Mouse (Mus musculus): ENCODE data around the gene Cd2bp2. TPM values are rescaled to one million over a fixed set of nuclear protein-coding genes. Genes with fewer than 3 reads are reported as not detected.

The Cd2bp2 gene
- total and polyA plus RNA-seq, 2 experiments from 2014 or later = 57.0 to 75.0 TPM

DNA sequence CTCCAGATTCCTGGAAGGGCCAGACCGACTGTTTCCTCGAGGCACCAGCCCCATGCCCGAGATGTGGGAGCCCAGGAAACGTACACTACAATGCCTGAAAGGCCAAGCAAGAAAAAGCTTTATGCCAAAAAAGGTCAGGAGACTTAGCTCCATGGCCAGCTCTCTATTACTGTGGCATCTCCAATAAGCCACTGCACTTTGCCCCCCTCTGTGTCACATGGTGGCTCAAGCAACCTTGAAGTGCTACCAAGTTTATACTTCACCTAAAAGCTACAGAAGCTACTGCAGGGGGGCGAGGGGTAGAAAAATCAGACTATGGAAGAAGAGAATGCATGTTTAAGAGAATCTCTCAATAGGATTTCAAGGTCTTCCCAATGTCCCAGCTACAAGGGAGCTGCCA is 2.9 kb downstream of the Cd2bp2 start:
- DNase-seq (ENCODE audit: low spot score) (no peak), ATAC-seq (no peak)
- H3K27ac ChIP-seq = no peak overlapping the region
- no peaks in the 10 kb centered on the region for H3K9me3 ChIP-seq (ENCODE audit: low read length)
- no peaks in the 10 kb centered on the region for H3K27me3 ChIP-seq (ENCODE audit: insufficient read depth, low read length)
- H3K4me2 ChIP-seq (ENCODE audit: low read depth, low read length) = no peak overlapping the region
- WGBS = 95% methylated on average over 5 of the region's 5 CpGs
- H3K4me3 ChIP-seq (ENCODE audit: low read length) = no peak overlapping the region
- H3K9ac ChIP-seq (replicated peaks; ENCODE audit: low read length) = no peak overlapping the region
- TF ChIP-seq CTCF (IDR thresholded peaks at IDR 0.05; ENCODE audit: low read depth) = no peak
- peaks cover 17% of the 10 kb centered on the region for H3K4me1 ChIP-seq (ENCODE audit: insufficient read depth, low read length)
- H3K36me3 ChIP-seq (ENCODE audit: insufficient read depth, low read length) = peaks cover 21% of the 10 kb centered on the region; the same call in 1 of the 2 replicates

DNA sequence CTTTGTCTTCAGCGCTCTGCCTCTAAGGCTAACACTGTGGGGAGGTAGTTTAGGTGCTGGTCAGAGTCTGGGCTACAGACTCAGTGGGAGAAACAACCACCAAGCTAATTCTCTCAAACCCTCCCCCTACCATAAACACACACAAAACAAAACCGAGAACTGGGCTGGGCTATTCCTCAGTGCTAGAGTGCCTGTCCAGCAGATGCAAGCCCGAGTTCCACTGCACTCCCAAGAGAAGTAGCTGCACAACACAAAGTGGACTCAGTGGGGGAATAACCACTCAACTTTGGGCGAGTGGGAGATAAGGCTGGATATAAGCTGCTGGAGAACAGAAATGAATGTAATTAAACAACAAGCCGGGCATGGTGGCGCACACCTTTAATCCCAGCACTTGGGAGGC is 5.2 kb downstream of the Cd2bp2 start:
- no peak for TF ChIP-seq CTCF (IDR thresholded peaks at IDR 0.05; ENCODE audit: low read depth)
- Histone ChIP-seq H3K9ac (replicated peaks; ENCODE audit: low read length) (no peak overlapping the region), H3K27me3 (ENCODE audit: insufficient read depth, low read length) (no peaks in the 10 kb centered on the region), H3K36me3 (ENCODE audit: insufficient read depth, low read length) (peaks cover 15% of the 10 kb centered on the region; the same call in 1 of the 2 replicates), H3K9me3 (ENCODE audit: low read length) (no peaks in the 10 kb centered on the region), H3K27ac (no peak overlapping the region), H3K4me3 (ENCODE audit: low read length) (no peak overlapping the region), H3K4me2 (ENCODE audit: low read depth, low read length) (no peak overlapping the region), H3K4me1 (ENCODE audit: insufficient read depth, low read length) (peaks cover 12% of the 10 kb centered on the region)
- WGBS = 81% methylated on average over 6 of the region's 6 CpGs
- DNase-seq (ENCODE audit: low spot score) (no peak), ATAC-seq (no peak)

DNA sequence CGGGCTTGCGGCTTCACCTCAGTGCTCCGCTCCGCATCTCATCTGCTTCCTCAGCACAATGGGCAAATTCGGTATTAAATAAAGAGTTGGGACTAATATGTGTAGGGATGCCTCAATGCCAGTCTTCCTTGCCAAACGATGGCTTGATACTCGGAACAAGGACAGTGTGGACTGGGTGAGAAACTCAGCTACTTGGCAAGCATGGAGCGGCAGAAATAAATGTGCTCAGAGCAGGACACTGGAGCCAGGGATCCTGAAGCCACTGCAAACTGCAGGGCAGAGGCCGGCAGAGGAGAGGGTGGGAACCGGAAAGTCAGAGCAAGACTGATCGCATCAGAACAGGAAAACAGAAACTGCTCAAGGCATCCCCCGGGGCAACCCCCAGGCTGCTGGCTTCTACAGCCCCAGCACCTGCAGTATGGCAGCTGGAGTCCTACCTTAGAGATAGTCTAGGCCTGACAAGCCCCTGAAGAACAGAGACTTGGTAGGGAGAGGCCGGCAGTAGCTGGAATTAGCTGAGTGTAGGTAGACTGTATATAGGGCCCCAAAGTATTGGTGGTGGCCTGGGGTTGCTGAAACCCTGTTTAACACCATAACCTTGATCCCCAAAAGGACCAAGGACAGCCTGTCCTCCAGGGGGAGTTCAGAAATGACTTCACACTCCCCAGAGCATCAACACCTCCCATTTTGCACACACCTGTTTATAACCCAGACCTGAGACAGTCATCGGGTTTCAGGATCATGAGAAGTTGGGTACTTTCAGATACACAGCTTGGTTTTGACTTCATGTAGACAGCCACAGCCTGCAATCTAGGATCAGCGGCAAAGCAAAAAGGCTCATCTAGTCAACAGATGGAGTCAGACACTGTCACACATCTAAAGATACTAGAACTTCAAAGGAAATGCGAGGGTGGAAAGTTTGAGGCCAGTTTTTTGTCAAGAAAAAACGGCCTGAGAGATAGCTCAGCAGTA is 7.3 kb downstream of the Cd2bp2 start:
- no peak for DNase-seq (ENCODE audit: low spot score)
- no peak for ATAC-seq
- WGBS = 82% methylated on average over 17 of the region's 17 CpGs

DNA sequence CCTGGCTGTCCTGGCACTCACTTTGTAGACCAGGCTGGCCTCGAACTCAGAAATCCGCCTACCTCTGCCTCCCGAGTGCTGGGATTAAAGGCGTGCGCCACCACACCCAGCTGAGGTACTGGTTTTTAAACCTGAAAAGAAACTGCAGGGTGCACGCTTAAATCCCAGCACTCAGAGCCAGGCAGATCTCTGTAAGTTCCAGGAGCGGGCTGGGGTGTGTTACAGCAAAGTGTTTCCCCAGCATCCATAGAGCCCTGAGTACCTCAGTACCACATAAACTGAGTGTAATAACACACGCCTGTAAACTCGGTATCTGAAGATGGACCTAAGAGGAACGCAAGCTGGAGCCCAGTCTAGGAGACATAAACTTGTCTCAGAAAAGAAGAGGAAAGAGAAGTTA is 8.5 kb downstream of the Cd2bp2 start:
- no peaks in the 10 kb centered on the region for H3K4me1 ChIP-seq (ENCODE audit: insufficient read depth, low read length)
- no peak for TF ChIP-seq CTCF (IDR thresholded peaks at IDR 0.05; ENCODE audit: low read depth)

More for the DNA sequence above, 7.3 kb downstream of the Cd2bp2 start:
- Histone ChIP-seq H3K9me3 (ENCODE audit: low read length) (no peaks in the 10 kb centered on the region), H3K4me2 (ENCODE audit: low read depth, low read length) (no peak overlapping the region), H3K9ac (replicated peaks; ENCODE audit: low read length) (no peak overlapping the region), H3K27ac (no peak overlapping the region), H3K4me3 (ENCODE audit: low read length) (no peak overlapping the region), H3K4me1 (ENCODE audit: insufficient read depth, low read length) (no peaks in the 10 kb centered on the region), H3K27me3 (ENCODE audit: insufficient read depth, low read length) (no peaks in the 10 kb centered on the region), H3K36me3 (ENCODE audit: insufficient read depth, low read length) (peaks cover 13% of the 10 kb centered on the region; the same call in 1 of the 2 replicates)
- no peak for TF ChIP-seq CTCF (IDR thresholded peaks at IDR 0.05; ENCODE audit: low read depth)

DNA sequence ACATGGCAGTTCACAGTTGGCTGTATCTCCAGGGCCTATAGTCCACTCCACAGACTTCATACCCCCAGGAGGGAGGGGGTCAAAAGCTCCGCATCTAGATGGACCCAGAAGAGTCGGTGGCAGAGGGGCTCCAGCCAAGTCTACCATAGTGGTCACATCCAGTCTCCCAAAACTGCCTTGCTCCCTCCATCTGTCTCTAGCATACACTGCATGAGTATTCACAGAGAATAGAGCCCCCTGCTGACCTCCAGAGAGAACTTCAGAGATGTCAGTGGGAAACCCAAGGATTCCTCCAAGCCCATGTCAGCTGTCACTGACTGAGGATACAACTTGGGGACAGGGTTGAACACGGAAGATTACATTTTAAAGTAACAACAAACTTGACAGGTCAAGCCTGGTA is 10.2 kb downstream of the Cd2bp2 start:
- no peaks in the 10 kb centered on the region for H3K36me3 ChIP-seq (ENCODE audit: insufficient read depth, low read length)
- peak; percentile 58 for TF ChIP-seq CTCF (IDR thresholded peaks at IDR 0.05; ENCODE audit: low read depth)
- H3K4me1 ChIP-seq (ENCODE audit: insufficient read depth, low read length) = no peaks in the 10 kb centered on the region
- no peak overlapping the region for H3K4me3 ChIP-seq (ENCODE audit: low read length)
- H3K9ac ChIP-seq (replicated peaks; ENCODE audit: low read length) = no peak overlapping the region
- peak; percentile 47 for DNase-seq (ENCODE audit: low spot score)
- no peak overlapping the region for H3K4me2 ChIP-seq (ENCODE audit: low read depth, low read length)
- WGBS = 58% methylated on average over 3 of the region's 3 CpGs
- H3K27me3 ChIP-seq (ENCODE audit: insufficient read depth, low read length) = no peaks in the 10 kb centered on the region
- H3K9me3 ChIP-seq (ENCODE audit: low read length) = no peaks in the 10 kb centered on the region
- ATAC-seq = peak; percentile 43; the same call in 1 of the 2 replicates
- no peak overlapping the region for H3K27ac ChIP-seq

More for the DNA sequence above, 8.5 kb downstream of the Cd2bp2 start:
- Histone ChIP-seq H3K4me2 (ENCODE audit: low read depth, low read length) (no peak overlapping the region), H3K9me3 (ENCODE audit: low read length) (no peaks in the 10 kb centered on the region), H3K36me3 (ENCODE audit: insufficient read depth, low read length) (peaks cover 2% of the 10 kb centered on the region; the same call in 1 of the 2 replicates), H3K4me3 (ENCODE audit: low read length) (no peak overlapping the region), H3K27ac (no peak overlapping the region), H3K27me3 (ENCODE audit: insufficient read depth, low read length) (no peaks in the 10 kb centered on the region), H3K9ac (replicated peaks; ENCODE audit: low read length) (no peak overlapping the region)
- ATAC-seq = no peak
- no peak for DNase-seq (ENCODE audit: low spot score)
- 70% methylated on average over 10 of the region's 10 CpGs for WGBS

DNA sequence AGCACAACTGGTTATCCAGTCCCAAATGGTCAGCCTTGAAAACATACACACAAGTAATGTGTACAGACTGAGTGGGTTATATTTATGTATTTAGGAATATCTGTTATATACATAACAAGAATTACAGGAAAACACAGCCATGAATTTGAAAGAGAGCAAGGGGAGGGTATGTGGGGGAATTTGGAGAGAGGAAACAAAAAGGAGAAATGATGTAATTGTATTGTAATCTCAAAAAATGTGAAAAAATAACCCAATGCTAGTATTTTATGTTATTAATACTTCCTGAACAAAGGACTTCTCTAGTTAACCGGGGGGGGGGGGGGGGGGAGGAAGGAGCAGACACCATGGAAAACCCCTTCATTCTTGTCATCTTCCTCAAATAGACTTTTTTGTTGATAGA is 11.1 kb downstream of the Cd2bp2 start:
- Histone ChIP-seq H3K9me3 (ENCODE audit: low read length) (no peaks in the 10 kb centered on the region), H3K27ac (no peak overlapping the region), H3K36me3 (ENCODE audit: insufficient read depth, low read length) (no peaks in the 10 kb centered on the region), H3K27me3 (ENCODE audit: insufficient read depth, low read length) (no peaks in the 10 kb centered on the region), H3K4me3 (ENCODE audit: low read length) (no peak overlapping the region), H3K9ac (replicated peaks; ENCODE audit: low read length) (no peak overlapping the region), H3K4me2 (ENCODE audit: low read depth, low read length) (no peak overlapping the region), H3K4me1 (ENCODE audit: insufficient read depth, low read length) (no peaks in the 10 kb centered on the region)
- TF ChIP-seq CTCF (IDR thresholded peaks at IDR 0.05; ENCODE audit: low read depth) = no peak
- 47% methylated on average over 1 of the region's 1 CpGs for WGBS
- DNase-seq (ENCODE audit: low spot score) = no peak
- ATAC-seq = no peak

DNA sequence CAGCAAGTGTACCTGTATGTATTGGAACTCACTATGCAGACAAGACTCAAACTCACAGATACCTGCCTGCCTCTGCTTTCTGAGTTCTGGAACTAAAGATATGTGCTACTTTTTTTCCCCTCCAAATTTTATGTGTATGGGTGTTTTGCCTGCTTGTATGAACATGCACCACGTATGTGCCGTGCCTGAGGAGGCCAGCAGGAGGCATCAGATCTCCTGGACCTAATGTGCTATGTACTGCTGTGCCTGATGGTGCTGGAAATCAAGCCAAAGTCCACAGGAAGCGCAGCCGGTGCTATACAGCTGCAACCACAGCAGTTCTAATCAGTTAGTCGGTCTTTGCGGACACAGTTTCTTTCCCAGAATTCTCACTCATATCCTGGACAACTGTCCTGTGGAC is 12.0 kb downstream of the Cd2bp2 start:
- DNase-seq (ENCODE audit: low spot score) = no peak
- no peak for ATAC-seq
- no peak overlapping the region for H3K9ac ChIP-seq (replicated peaks; ENCODE audit: low read length)
- H3K9me3 ChIP-seq (ENCODE audit: low read length) = no peaks in the 10 kb centered on the region
- H3K4me3 ChIP-seq (ENCODE audit: low read length) = no peak overlapping the region
- peak; percentile 37 for TF ChIP-seq CTCF (IDR thresholded peaks at IDR 0.05; ENCODE audit: low read depth)
- no peak overlapping the region for H3K27ac ChIP-seq
- WGBS = 81% methylated on average over 6 of the region's 6 CpGs
- H3K4me1 ChIP-seq (ENCODE audit: insufficient read depth, low read length) = no peaks in the 10 kb centered on the region
- no peak overlapping the region for H3K4me2 ChIP-seq (ENCODE audit: low read depth, low read length)
- H3K27me3 ChIP-seq (ENCODE audit: insufficient read depth, low read length) = no peaks in the 10 kb centered on the region
- no peaks in the 10 kb centered on the region for H3K36me3 ChIP-seq (ENCODE audit: insufficient read depth, low read length)

Data from hindbrain, postnatal 0 days (tissue).